Mouse (Mus musculus) mesoderm, embryonic 11.5 days (tissue): ENCODE data around the gene Psph.

Source experiments
- DNase-seq: peaks from one replicate; pipeline ENCODE4 v3.0.0-alpha.2; 2012; ENCODE audit warnings: low read depth, low spot score

Psph gene

GRCm38 (mm10) chr5:129731021-129731420 lies 56.2 kb downstream of the Psph start:
- no peak for DNase-seq

GRCm38 (mm10) chr5:129730344-129730743 lies 56.9 kb downstream of the Psph start:
- no peak for DNase-seq

GRCm38 (mm10) chr5:129729286-129729685 lies 58.0 kb downstream of the Psph start:
- no peak for DNase-seq

- no peak for DNase-seq
Observed at GRCm38 (mm10) chr5:129726784-129727183, 60.5 kb downstream of the Psph start.

- no peak for DNase-seq
Observed at GRCm38 (mm10) chr5:129725774-129726392, 61.4 kb downstream of the Psph start.

- peak; percentile 93 for DNase-seq
Observed at GRCm38 (mm10) chr5:129724834-129725773, 62.1 kb downstream of the Psph start, which contains the start of gene Nipsnap2. Gene Nipsnap2 (plus strand): TSS chr5:129725063.

GRCm38 (mm10) chr5:129724268-129724667 lies 63.0 kb downstream of the Psph start:
- no peak for DNase-seq

GRCm38 (mm10) chr5:129720176-129720575 lies 67.1 kb downstream of the Psph start:
- DNase-seq = no peak

GRCm38 (mm10) chr5:129717016-129717415 lies 70.2 kb downstream of the Psph start:
- DNase-seq = no peak
